Mouse (Mus musculus): ENCODE results near the gene Gstp1. TPM values are rescaled to one million over a fixed set of nuclear protein-coding genes. Genes with fewer than 3 reads are reported as not detected.
"Not testable (repeated sequence)": the region's sequence is repeated elsewhere in the genome, so short reads cannot be mapped to it uniquely, and the experiment has no call there.

The Gstp1 gene
- total RNA-seq, 2 experiments from 2014 or later: 386 to 408 TPM

- no peak for TF ChIP-seq CTCF (IDR thresholded peaks at IDR 0.05)
- Histone ChIP-seq H3K4me3 (no peak overlapping the region), H3K27ac (no peak overlapping the region)
- intact Hi-C loops (cut with DNase I): no loop called here
- no peak for DNase-seq
Measured at GRCm38 (mm10) chr19:4057389-4057788, 19.6 kb upstream of the Gstp1 start.

- intact Hi-C loops (cut with DNase I): no loop called here
- H3K4me3 ChIP-seq: no peak overlapping the region
- no peak for TF ChIP-seq CTCF (IDR thresholded peaks at IDR 0.05)
- H3K27ac ChIP-seq: peak overlapping the region; percentile 50; the same call in 1 of the 2 replicates
- no peak for DNase-seq
Measured at GRCm38 (mm10) chr19:4056727-4057126, 18.9 kb upstream of the Gstp1 start.

GRCm38 (mm10) chr19:4055947-4056693 lies 18.3 kb upstream of the Gstp1 start:
- no peak for TF ChIP-seq CTCF (IDR thresholded peaks at IDR 0.05)
- peak overlapping the region; percentile 50; the same call in 1 of the 2 replicates for H3K27ac ChIP-seq
- H3K4me3 ChIP-seq: no peak overlapping the region
- intact Hi-C loops (cut with DNase I): no loop called here
- DNase-seq: no peak

GRCm38 (mm10) chr19:4055216-4055946 lies 17.6 kb upstream of the Gstp1 start:
- no peak overlapping the region for H3K27ac ChIP-seq
- H3K4me3 ChIP-seq: no peak overlapping the region
- intact Hi-C loops (cut with DNase I): no loop called here
- TF ChIP-seq CTCF (IDR thresholded peaks at IDR 0.05): no peak
- no peak for DNase-seq

GRCm38 (mm10) chr19:4054613-4055012 lies 16.8 kb upstream of the Gstp1 start:
- no peak for TF ChIP-seq CTCF (IDR thresholded peaks at IDR 0.05)
- no peak overlapping the region for H3K27ac ChIP-seq
- H3K4me3 ChIP-seq: no peak overlapping the region
- intact Hi-C loops (cut with DNase I): no loop called here
- no peak for DNase-seq

- intact Hi-C loops (cut with DNase I): no loop called here
- DNase-seq: no peak
- no peak for TF ChIP-seq CTCF (IDR thresholded peaks at IDR 0.05)
- H3K4me3 ChIP-seq: no peak overlapping the region
- peak overlapping the region; percentile 48 for H3K27ac ChIP-seq
Measured at GRCm38 (mm10) chr19:4052516-4053030, 14.8 kb upstream of the Gstp1 start.

GRCm38 (mm10) chr19:4051741-4052515 lies 14.1 kb upstream of the Gstp1 start:
- intact Hi-C loops (cut with DNase I): loop anchor here (2.0 kb wide), 1 partner anchor 105 kb away; no protein-coding TSS in a partner anchor
- peak; percentile 75 for DNase-seq
- peak overlapping the region; percentile 48; the same call in 1 of the 2 replicates for H3K27ac ChIP-seq
- no peak overlapping the region for H3K4me3 ChIP-seq
- TF ChIP-seq CTCF (IDR thresholded peaks at IDR 0.05): peak; percentile 78

GRCm38 (mm10) chr19:4051016-4051415 lies 13.2 kb upstream of the Gstp1 start:
- intact Hi-C loops (cut with DNase I): loop anchor here (2.0 kb wide), 1 partner anchor 104 kb away; no protein-coding TSS in a partner anchor
- Histone ChIP-seq H3K27ac (peak overlapping the region; percentile 46), H3K4me3 (no peak overlapping the region)
- TF ChIP-seq CTCF (IDR thresholded peaks at IDR 0.05): peak; percentile 24; the same call in 1 of the 2 replicates
- DNase-seq: no peak

GRCm38 (mm10) chr19:4049069-4049468 lies 11.3 kb upstream of the Gstp1 start:
- DNase-seq; H3K4me3 ChIP-seq; H3K27ac ChIP-seq; intact Hi-C loops (cut with DNase I): not testable (repeated sequence)

GRCm38 (mm10) chr19:4047859-4048258 lies 10.1 kb upstream of the Gstp1 start:
- H3K27ac ChIP-seq: no peak overlapping the region; the same call in 1 of the 2 replicates
- DNase-seq: peak; percentile 85
- peak; percentile 86 for TF ChIP-seq CTCF (IDR thresholded peaks at IDR 0.05)
- no peak overlapping the region for H3K4me3 ChIP-seq
- intact Hi-C loops (cut with DNase I): loop anchor here (1.0 kb wide), 1 partner anchor 29 kb away; no protein-coding TSS in a partner anchor

GRCm38 (mm10) chr19:4046866-4047254 lies 9.1 kb upstream of the Gstp1 start:
- H3K27ac ChIP-seq: peak overlapping the region; percentile 89
- intact Hi-C loops (cut with DNase I): no loop called here
- no peak for TF ChIP-seq CTCF (IDR thresholded peaks at IDR 0.05)
- DNase-seq: no peak
- H3K4me3 ChIP-seq: no peak overlapping the region

Measured in gastrocnemius, adult 2 months (tissue).